Mouse (Mus musculus) heart, embryonic 10.5 days (tissue): Measurements from ENCODE around the gene Umod. TPM values are rescaled to one million over a fixed set of nuclear protein-coding genes. Genes with fewer than 3 reads are reported as not detected.

ENCODE experiments used
- DNase-seq: peaks from one replicate; pipeline ENCODE4 v3.0.0-alpha.2; 2017; ENCODE audit warnings: low spot score
- H3K27ac ChIP-seq: fragments of 300-500 bp; sonication (generic); 2 replicates; pipeline ENCODE4 v1.5.1; 2016; ENCODE audit warnings: mild to moderate bottlenecking
- H3K27me3 ChIP-seq: fragments of 300-500 bp; sonication (generic); 2 replicates; pipeline ENCODE4 v1.6.1; 2016; ENCODE audit warnings: mild to moderate bottlenecking; ENCODE audit not compliant: poor library complexity, insufficient read depth, severe bottlenecking
- H3K36me3 ChIP-seq: fragments of 300-500 bp; sonication (generic); 2 replicates; pipeline ENCODE4 v1.6.1; 2016; ENCODE audit warnings: mild to moderate bottlenecking, moderate library complexity
- H3K4me1 ChIP-seq: fragments of 300-500 bp; sonication (generic); 2 replicates; pipeline ENCODE4 v1.6.1; 2016; ENCODE audit warnings: mild to moderate bottlenecking
- H3K4me3 ChIP-seq: fragments of 300-500 bp; sonication (generic); 2 replicates; pipeline ENCODE4 v1.5.1; 2016; ENCODE audit warnings: mild to moderate bottlenecking, moderate library complexity
- H3K9me3 ChIP-seq: fragments of 300-500 bp; sonication (generic); 2 replicates; pipeline ENCODE4 v1.6.1; 2016; ENCODE audit warnings: mild to moderate bottlenecking, moderate library complexity
- WGBS: fragments of 180-500 bp; shearing (Covaris S2); methylation state at CpG from one replicate; pipeline ENCODE4 v1.1.7; 2016; 5-methylcytosine and 5-hydroxymethylcytosine counted together
- polyA plus RNA-seq: library from polyadenylated mRNA; unstranded; fragments of >200 nt; fragmentation: Nextera tagmentation; extraction: Ambion mirVana; gene quantifications from 2 replicates; pipeline ENCODE4 v1.2.1, GENCODE M21; 2016

Gene Umod
- polyA plus RNA-seq, 1 experiment from 2014 or later = not detected

- H3K4me1 ChIP-seq = no peaks in the 10 kb centered on the region
These were observed 32.1 kb upstream of the Umod start for GRCm38 (mm10) chr7:119511143-119511542.

DNA sequence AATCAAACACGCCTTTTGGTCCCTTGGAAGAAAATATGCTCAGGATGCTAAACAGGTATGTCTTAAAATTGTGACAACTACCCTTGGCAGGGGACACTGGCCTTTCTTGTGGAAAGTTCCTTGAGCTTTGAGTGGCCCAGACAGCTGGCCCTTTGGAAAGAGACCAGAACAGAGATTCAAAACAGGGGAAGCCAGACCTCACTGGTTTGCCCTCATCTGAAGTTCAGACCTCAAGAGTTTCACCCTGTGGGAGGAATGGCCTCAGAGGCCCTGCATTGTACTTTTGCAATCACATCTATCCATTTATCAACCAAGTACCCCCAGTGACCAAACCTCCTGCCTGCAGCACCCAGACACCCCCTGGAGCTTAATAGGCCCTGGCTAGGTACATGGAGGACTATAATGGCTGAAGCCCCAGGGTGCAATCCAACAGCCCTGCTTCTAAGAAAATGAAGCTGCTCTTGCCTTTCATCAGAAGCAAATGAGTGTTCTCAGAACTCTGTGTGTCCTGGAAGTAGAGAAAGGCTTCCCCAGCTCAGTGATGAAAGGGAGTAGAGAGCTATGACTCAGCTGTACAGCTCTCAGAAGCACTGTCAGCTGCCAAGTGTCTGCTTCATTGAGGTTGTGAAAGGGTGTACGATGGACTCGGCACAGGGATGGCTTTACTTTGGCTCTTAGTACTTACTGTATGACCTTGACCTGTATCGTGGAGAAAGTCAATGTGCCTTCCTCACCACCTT is 11.1 kb upstream of the Umod start:
- Histone ChIP-seq H3K9me3 (no peaks in the 10 kb centered on the region), H3K4me3 (no peak overlapping the region), H3K4me1 (no peaks in the 10 kb centered on the region), H3K27ac (no peak overlapping the region), H3K36me3 (no peaks in the 10 kb centered on the region), H3K27me3 (no peaks in the 10 kb centered on the region)
- no peak for DNase-seq
- 75% methylated on average over 4 of the region's 4 CpGs for WGBS

More at GRCm38 (mm10) chr7:119511143-119511542, 32.1 kb upstream of the Umod start:
- WGBS = 82% methylated on average over 4 of the region's 4 CpGs
- no peak overlapping the region for H3K4me3 ChIP-seq
- no peaks in the 10 kb centered on the region for H3K27me3 ChIP-seq
- H3K36me3 ChIP-seq = no peaks in the 10 kb centered on the region
- no peak for DNase-seq
- H3K27ac ChIP-seq = no peak overlapping the region
- no peaks in the 10 kb centered on the region for H3K9me3 ChIP-seq

- Histone ChIP-seq H3K9me3 (no peaks in the 10 kb centered on the region), H3K27me3 (no peaks in the 10 kb centered on the region), H3K36me3 (no peaks in the 10 kb centered on the region), H3K4me1 (no peaks in the 10 kb centered on the region), H3K27ac (no peak overlapping the region), H3K4me3 (no peak overlapping the region)
- WGBS = 87% methylated on average over 5 of the region's 5 CpGs
- no peak for DNase-seq
These were observed 7.6 kb upstream of the Umod start for GRCm38 (mm10) chr7:119486683-119487082.

- DNase-seq = no peak
- Histone ChIP-seq H3K27me3 (no peaks in the 10 kb centered on the region), H3K9me3 (no peaks in the 10 kb centered on the region), H3K4me1 (no peaks in the 10 kb centered on the region), H3K4me3 (no peak overlapping the region), H3K36me3 (no peaks in the 10 kb centered on the region), H3K27ac (no peak overlapping the region)
- WGBS = 71% methylated on average over 4 of the region's 4 CpGs
These were observed 5.1 kb upstream of the Umod start for GRCm38 (mm10) chr7:119484154-119484553.

DNA sequence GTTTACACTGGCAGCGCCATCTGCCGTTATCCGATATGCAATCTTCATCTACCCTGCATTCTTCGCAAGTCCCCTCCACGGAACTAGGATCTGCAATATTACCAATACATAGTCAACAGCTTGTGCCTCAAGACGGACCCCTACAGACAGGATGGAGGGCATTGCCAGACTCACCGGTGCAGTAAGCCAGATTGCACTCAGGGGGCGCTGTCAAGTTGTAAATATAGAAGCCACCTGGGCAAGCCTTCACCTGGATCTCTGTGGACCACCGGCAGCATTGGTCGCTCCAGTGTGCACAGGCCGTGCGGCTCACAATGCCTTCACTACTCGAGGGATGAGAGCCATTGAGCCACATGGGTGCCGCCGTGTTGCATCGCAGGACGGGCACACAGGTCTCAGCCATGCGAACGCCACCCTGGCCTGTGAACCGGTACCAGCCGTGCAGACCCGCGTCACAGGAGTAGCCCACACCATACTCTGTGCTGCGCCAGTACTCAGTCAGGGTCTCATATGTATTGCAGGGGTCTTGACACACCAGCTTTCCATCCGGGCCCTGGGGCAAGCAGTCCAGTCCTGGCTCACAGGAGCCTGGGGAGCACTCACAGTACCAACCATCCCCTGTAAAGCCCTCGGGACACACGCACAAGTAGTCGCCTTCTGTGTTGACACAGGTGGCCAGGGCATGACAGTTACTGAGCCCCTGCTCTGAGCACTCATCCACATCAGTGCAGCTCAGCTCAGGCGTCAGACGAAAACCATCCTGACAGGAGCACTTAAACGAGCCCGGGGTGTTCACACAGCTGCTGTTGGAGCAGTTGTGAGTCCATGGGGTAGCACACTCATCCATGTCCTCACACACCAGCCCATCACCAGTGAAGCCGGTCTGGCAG is 2.3 kb downstream of the Umod start:
- DNase-seq = no peak
- H3K27ac ChIP-seq = no peak overlapping the region

DNA sequence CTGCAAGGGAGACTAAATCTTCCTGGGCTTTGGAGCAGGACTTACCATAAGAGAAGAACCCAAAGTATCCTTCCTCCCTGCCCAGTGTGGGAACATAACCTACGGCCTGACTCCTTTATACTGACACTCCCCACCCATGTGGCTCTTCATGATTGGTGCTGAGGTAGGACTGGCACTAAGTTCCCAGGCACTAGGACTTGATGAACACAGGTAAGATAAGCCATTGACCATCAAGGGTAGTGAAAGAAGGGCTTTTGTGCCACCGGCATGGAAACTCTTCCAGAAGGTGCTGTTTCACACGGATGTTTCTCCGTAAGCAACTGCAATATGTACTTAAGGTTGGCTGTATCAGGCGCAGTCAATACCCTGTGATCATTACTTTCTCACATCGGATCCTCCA is 19.9 kb downstream of the Umod start, which contains the start of gene Gp2:
TSS of gene Gp2 (minus strand) at position 101 of the 400 bp plus-strand sequence.
- H3K27me3 ChIP-seq = no peaks in the 10 kb centered on the region
- H3K27ac ChIP-seq = no peak within 1 kb of the TSS
- WGBS = 86% methylated on average over 6 of the region's 6 CpGs
- no peaks in the 10 kb centered on the region for H3K36me3 ChIP-seq
- H3K4me1 ChIP-seq = no peaks in the 10 kb centered on the region
- DNase-seq = no peak
- no peaks in the 10 kb centered on the region for H3K9me3 ChIP-seq
- no peak within 1 kb of the TSS for H3K4me3 ChIP-seq

More for the DNA sequence above, 2.3 kb downstream of the Umod start:
- Histone ChIP-seq H3K4me1 (no peaks in the 10 kb centered on the region), H3K4me3 (no peak overlapping the region), H3K27me3 (no peaks in the 10 kb centered on the region), H3K36me3 (no peaks in the 10 kb centered on the region), H3K9me3 (no peaks in the 10 kb centered on the region)
- WGBS = 69% methylated on average over 33 of the region's 33 CpGs

DNA sequence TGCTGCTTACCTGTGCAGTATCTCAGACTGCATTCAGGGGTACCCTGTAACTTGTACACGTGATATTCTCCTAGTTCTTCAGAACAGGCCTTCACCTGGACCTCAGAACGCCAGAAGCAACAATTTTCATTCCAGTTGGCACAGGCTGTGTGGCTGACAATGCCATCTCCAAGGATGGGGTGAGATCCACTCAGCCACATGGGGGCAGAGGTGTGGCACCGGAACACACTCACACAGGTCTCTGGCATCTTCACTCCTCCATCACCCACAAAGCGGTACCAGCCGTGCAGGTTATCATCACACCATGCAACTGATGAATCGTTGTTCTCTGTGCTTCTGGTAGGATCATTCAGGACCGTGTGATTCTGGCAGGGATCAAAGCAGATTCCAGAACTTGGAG is 24.9 kb downstream of the Umod start:
- Histone ChIP-seq H3K4me3 (no peak overlapping the region), H3K4me1 (no peaks in the 10 kb centered on the region), H3K9me3 (no peaks in the 10 kb centered on the region), H3K36me3 (no peaks in the 10 kb centered on the region), H3K27ac (no peak overlapping the region), H3K27me3 (no peaks in the 10 kb centered on the region)
- no peak for DNase-seq
- WGBS = 79% methylated on average over 7 of the region's 7 CpGs

GRCm38 (mm10) chr7:119443849-119444248 is 35.2 kb downstream of the Umod start:
- no peaks in the 10 kb centered on the region for H3K4me1 ChIP-seq
- H3K4me3 ChIP-seq = no peak overlapping the region
- WGBS = 62% methylated on average over 4 of the region's 4 CpGs

DNA sequence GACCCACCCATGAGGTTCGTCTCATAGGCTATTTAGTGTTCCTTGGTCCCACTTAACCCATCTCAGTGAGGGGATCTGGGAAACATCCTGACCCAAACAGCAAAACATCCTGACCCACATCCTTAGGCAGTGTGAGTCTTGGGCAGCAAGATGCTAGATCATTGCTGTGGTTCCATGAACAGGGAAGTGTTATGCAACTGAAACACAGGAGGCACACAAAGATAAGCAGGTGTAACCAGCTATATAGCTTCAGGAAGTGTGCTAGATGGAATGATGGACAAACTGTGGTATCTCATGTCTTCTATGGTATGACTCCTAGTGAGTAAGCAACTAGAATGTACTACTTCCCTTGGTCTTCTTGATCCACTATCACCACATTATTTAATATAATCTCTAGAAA is 37.1 kb downstream of the Umod start:
- Histone ChIP-seq H3K4me3 (no peak overlapping the region), H3K27ac (no peak overlapping the region), H3K4me1 (no peaks in the 10 kb centered on the region), H3K36me3 (no peaks in the 10 kb centered on the region), H3K27me3 (no peaks in the 10 kb centered on the region), H3K9me3 (no peaks in the 10 kb centered on the region)
- WGBS = 63% methylated on average over 1 of the region's 1 CpGs
- no peak for DNase-seq

More at GRCm38 (mm10) chr7:119443849-119444248, 35.2 kb downstream of the Umod start:
- Histone ChIP-seq H3K27me3 (no peaks in the 10 kb centered on the region), H3K27ac (no peak overlapping the region), H3K36me3 (no peaks in the 10 kb centered on the region), H3K9me3 (no peaks in the 10 kb centered on the region)
- DNase-seq = no peak

GRCm38 (mm10) chr7:119427180-119427616 is 51.9 kb downstream of the Umod start:
- 19% methylated on average over 6 of the region's 6 CpGs for WGBS

GRCm38 (mm10) chr7:119420730-119421129 is 58.4 kb downstream of the Umod start:
- H3K9me3 ChIP-seq = no peaks in the 10 kb centered on the region
- no peaks in the 10 kb centered on the region for H3K4me1 ChIP-seq
- DNase-seq = no peak
- H3K27ac ChIP-seq = no peak overlapping the region
- H3K36me3 ChIP-seq = no peaks in the 10 kb centered on the region
- no peak overlapping the region for H3K4me3 ChIP-seq
- 7% methylated on average over 2 of the region's 2 CpGs for WGBS
- H3K27me3 ChIP-seq = no peaks in the 10 kb centered on the region

More at GRCm38 (mm10) chr7:119427180-119427616, 51.9 kb downstream of the Umod start:
- Histone ChIP-seq H3K27ac (no peak overlapping the region), H3K4me3 (no peak overlapping the region), H3K9me3 (no peaks in the 10 kb centered on the region), H3K36me3 (no peaks in the 10 kb centered on the region), H3K27me3 (no peaks in the 10 kb centered on the region), H3K4me1 (no peaks in the 10 kb centered on the region)
- no peak for DNase-seq

DNA sequence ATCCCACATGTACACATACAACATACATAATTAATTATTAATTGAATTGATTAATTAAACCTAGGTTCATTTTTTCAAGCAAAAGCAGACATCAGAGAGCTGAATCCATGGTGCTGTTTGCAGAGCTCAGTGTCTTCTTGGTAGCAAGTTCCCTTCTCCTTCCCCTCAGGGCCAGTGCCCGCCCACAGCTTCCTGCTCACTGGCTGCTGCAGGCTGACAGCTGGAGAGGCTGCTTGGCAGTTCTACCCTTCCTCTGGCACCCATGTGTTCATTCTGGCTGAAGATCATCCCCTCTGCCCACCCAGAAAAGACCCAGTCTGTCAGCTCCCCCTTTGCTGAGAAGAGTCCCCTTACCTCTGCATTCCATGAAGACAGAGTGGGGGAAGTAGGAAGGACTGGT is 60.6 kb downstream of the Umod start:
- no peaks in the 10 kb centered on the region for H3K36me3 ChIP-seq
- H3K4me3 ChIP-seq = no peak overlapping the region
- H3K27ac ChIP-seq = no peak overlapping the region
- no peak for DNase-seq
- H3K4me1 ChIP-seq = no peaks in the 10 kb centered on the region
- H3K27me3 ChIP-seq = no peaks in the 10 kb centered on the region
- H3K9me3 ChIP-seq = no peaks in the 10 kb centered on the region
- WGBS = 78% methylated on average over 1 of the region's 1 CpGs
